Mouse (Mus musculus) CH12.LX (cell line): ENCODE measurements around the gene Lancl2.

ENCODE experiments used
- CTCF ChIP-seq, 2 experiments: IDR thresholded peaks in 1 of 2; conservative IDR thresholded peaks in 1 of 2; 2 replicates each; pipeline ENCODE4 v1.5.1; 2011 to 2012; ENCODE audit warnings: low read depth in 2 of 2, low read length in 2 of 2, improper control_type of control experiment in 1 of 2, inconsistent platforms in 1 of 2, mild to moderate bottlenecking in 1 of 2, moderate library complexity in 1 of 2
- EP300 ChIP-seq: IDR thresholded peaks from 2 replicates; pipeline ENCODE4 v1.6.1; 2011; ENCODE audit warnings: low read length, improper control_type of control experiment
- MAFK ChIP-seq: IDR thresholded peaks from 2 replicates; pipeline ENCODE4 v1.6.1; 2011; ENCODE audit warnings: low read length, improper control_type of control experiment; ENCODE audit not compliant: insufficient replicate concordance
- MAX ChIP-seq: IDR thresholded peaks from 2 replicates; pipeline ENCODE4 v1.6.1; 2011; ENCODE audit warnings: low read length, improper control_type of control experiment
- MAZ ChIP-seq: IDR thresholded peaks from 2 replicates; pipeline ENCODE4 v1.6.1; 2012; ENCODE audit warnings: low read depth, mild to moderate bottlenecking, inconsistent platforms, low read length, improper control_type of control experiment, moderate library complexity
- NELFE ChIP-seq: IDR thresholded peaks from 2 replicates; pipeline ENCODE4 v1.6.1; 2011; ENCODE audit warnings: low read depth, low read length, improper control_type of control experiment
- NRF1 ChIP-seq: IDR thresholded peaks from 2 replicates; pipeline ENCODE4 v1.6.1; 2014; ENCODE audit warnings: low read depth, mild to moderate bottlenecking, inconsistent platforms, low read length, improper control_type of control experiment, moderate library complexity
- POLR2A ChIP-seq: IDR thresholded peaks from 2 replicates; pipeline ENCODE4 v1.6.1; 2011; ENCODE audit warnings: low read depth, mild to moderate bottlenecking, improper control_type of control experiment, low read length
- POLR2AphosphoS2 ChIP-seq: IDR thresholded peaks from 2 replicates; pipeline ENCODE4 v1.6.1; 2011; ENCODE audit warnings: low read depth, low read length, improper control_type of control experiment
- RAD21 ChIP-seq: IDR thresholded peaks from 2 replicates; pipeline ENCODE4 v1.6.1; 2011; ENCODE audit warnings: low read depth, mild to moderate bottlenecking, low read length, improper control_type of control experiment, moderate library complexity
- RCOR1 ChIP-seq: conservative IDR thresholded peaks from 2 replicates; pipeline ENCODE4 v1.6.1; 2012; ENCODE audit warnings: low read depth, mild to moderate bottlenecking, inconsistent platforms, low read length, improper control_type of control experiment
- SMC3 ChIP-seq: IDR thresholded peaks from 2 replicates; pipeline ENCODE4 v1.6.1; 2011; ENCODE audit warnings: low read depth, low read length, improper control_type of control experiment

DNA sequence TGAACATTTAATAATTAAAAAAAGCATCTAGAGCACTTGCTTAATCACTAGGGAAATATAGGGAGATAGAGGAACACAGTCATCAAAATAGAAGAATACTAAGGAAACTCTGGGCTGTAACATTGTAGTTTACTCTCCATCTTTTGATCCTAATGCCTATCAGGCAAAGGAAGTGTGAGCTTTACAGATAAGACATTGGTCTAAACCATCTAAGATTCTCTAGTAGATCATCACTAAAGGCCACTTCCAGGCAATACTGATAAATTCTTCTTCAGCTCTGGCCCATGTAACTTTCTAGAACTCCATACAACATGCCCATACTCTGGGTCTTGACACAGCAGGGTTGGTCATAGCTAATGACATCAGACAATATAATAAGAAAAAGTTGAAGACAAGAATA lies 60.7 kb downstream of the Lancl2 start:
- TF ChIP-seq POLR2A (no peak), CTCF (conservative IDR thresholded peaks at IDR 0.05 in 1 of 2, IDR thresholded peaks at IDR 0.05 in 1 of 2; ENCODE audit: low read depth in 2 of 2, low read length in 2 of 2) (no peak), EP300 (no peak), MAZ (no peak), MAX (no peak), POLR2AphosphoS2 (no peak), NELFE (no peak), MAFK (no peak), RAD21 (no peak), SMC3 (no peak), NRF1 (no peak), RCOR1 (no peak)
